Mouse (Mus musculus) neural tube, embryonic 13.5 days (tissue): ENCODE data around the gene Rhebl1. TPM values are rescaled to one million over a fixed set of nuclear protein-coding genes. Genes with fewer than 3 reads are reported as not detected.
"Not testable (repeated sequence)": the region's sequence is repeated elsewhere in the genome, so short reads cannot be mapped to it uniquely, and the experiment has no call there.

Experiments used
- ATAC-seq: fragments of 200-750 bp; cut with Nextera tagmentation; 2 replicates; pipeline ENCODE4 v1.8.0; 2017; ENCODE audit warnings: low read depth, mild to moderate bottlenecking, moderate TSS enrichment, moderate library complexity
- H3K27ac ChIP-seq: fragments of 300-500 bp; sonication (generic); replicated peaks from 2 replicates; pipeline ENCODE4 v1.5.1; 2015; ENCODE audit warnings: moderate library complexity, mild to moderate bottlenecking, inconsistent platforms
- H3K27me3 ChIP-seq: fragments of 300-500 bp; sonication (generic); 2 replicates; pipeline ENCODE4 v1.6.1; 2015; ENCODE audit warnings: mild to moderate bottlenecking, inconsistent platforms
- H3K36me3 ChIP-seq: fragments of 300-500 bp; sonication (generic); 2 replicates; pipeline ENCODE4 v1.6.1; 2015; ENCODE audit warnings: mild to moderate bottlenecking, inconsistent platforms
- H3K4me1 ChIP-seq: fragments of 300-500 bp; sonication (generic); replicated peaks from 2 replicates; pipeline ENCODE4 v1.6.1; 2015; ENCODE audit warnings: inconsistent platforms
- H3K4me2 ChIP-seq: fragments of 300-500 bp; sonication (generic); 2 replicates; pipeline ENCODE4 v1.6.1; 2015; ENCODE audit warnings: inconsistent platforms, mild to moderate bottlenecking, moderate library complexity
- H3K4me3 ChIP-seq: fragments of 300-500 bp; sonication (generic); 2 replicates; pipeline ENCODE4 v1.5.1; 2015; ENCODE audit warnings: mild to moderate bottlenecking, inconsistent platforms
- H3K9ac ChIP-seq: fragments of 300-500 bp; sonication (generic); 2 replicates; pipeline ENCODE4 v1.6.1; 2015; ENCODE audit warnings: moderate library complexity, mild to moderate bottlenecking, inconsistent platforms
- H3K9me3 ChIP-seq: fragments of 300-500 bp; sonication (generic); 2 replicates; pipeline ENCODE4 v1.6.1; 2016; ENCODE audit warnings: inconsistent platforms
- WGBS: fragments of 180-500 bp; shearing (Covaris S2); methylation state at CpG from one replicate; pipeline ENCODE4 v1.1.7; 2015; 5-methylcytosine and 5-hydroxymethylcytosine counted together
- polyA plus RNA-seq: library from polyadenylated mRNA; unstranded; fragments of >200 nt; fragmentation: Nextera tagmentation; extraction: Ambion mirVana; gene quantifications from 2 replicates; pipeline ENCODE4 v1.2.1, GENCODE M21; 2015

Rhebl1 gene
- polyA plus RNA-seq, 1 experiment from 2014 or later: 33.3 TPM

DNA sequence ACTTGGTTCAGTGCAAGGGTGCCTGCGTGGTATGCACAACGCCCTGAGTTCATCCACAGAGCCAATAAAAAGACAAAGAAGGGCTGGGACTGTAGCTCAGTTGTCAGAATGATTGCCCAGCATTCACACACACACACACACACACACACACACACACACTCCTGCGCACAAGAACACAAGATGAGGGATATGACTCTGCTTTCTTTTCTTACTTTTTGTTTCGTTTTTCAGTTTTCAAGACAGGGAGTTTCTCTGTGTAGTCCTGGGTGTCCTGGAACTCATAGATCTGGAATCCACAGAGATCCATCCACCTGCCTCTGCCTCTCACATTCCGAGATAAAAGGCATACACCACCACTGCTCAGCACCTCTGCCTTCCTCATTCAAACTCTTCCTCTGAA lies 33.2 kb upstream of the Rhebl1 start:
- H3K9ac ChIP-seq: no peak overlapping the region
- H3K4me1 ChIP-seq: peaks cover 15% of the 10 kb centered on the region
- no peaks in the 10 kb centered on the region for H3K9me3 ChIP-seq
- ATAC-seq: no peak
- H3K27ac ChIP-seq: no peak overlapping the region
- WGBS: 73% methylated on average over 5 of the region's 5 CpGs
- H3K27me3 ChIP-seq: no peaks in the 10 kb centered on the region
- no peak overlapping the region for H3K4me3 ChIP-seq
- no peak overlapping the region for H3K4me2 ChIP-seq
- peaks cover 11% of the 10 kb centered on the region for H3K36me3 ChIP-seq

DNA sequence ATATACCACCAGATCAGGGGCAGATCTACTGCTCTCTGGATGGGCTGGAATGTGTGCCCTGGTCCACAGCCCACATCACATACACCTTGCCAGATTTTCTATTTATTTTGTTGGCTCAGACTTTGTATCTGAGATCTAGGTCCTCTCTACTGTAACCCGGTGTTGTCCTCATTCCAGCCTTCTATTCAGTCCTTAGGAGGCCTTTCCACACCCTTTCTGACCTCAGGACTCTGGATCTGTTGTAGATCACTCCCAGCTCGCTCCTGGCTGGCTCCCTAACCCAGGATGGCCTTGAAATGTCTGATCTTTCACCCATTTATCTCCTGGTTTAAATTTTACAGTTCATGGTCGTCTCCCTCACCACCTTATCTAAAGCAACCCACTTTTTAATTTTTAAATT lies 30.3 kb upstream of the Rhebl1 start:
- no peak for ATAC-seq
- 83% methylated on average over 3 of the region's 3 CpGs for WGBS
- no peak overlapping the region for H3K9ac ChIP-seq

DNA sequence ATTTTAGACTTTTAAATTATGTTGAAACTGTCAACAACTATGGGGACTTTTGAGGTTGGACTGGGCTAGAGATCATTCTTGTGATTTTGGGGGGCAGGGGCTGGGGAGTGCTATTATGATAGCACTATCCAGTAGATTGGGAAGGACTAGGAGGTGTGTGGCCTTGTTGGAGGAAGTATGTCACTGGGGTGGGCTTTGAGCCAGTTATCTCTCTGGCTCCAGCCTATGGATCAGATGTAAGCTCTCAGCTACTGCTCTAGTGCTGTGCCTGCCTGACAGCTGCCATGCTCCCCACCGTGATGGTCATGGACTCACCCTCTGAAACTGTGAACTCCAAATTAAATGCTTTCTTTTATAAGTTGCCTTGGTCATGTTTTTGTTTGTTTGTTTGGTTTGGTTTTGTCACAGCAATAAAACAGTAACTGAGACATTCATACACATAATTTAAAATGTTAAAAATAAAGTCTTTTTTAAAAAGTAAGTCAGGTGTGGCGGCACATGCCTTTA lies 28.7 kb upstream of the Rhebl1 start:
- 87% methylated on average over 2 of the region's 2 CpGs for WGBS
- Histone ChIP-seq H3K27ac (no peak overlapping the region), H3K4me1 (peaks cover 11% of the 10 kb centered on the region), H3K4me2 (no peak overlapping the region), H3K4me3 (no peak overlapping the region), H3K36me3 (no peaks in the 10 kb centered on the region), H3K27me3 (no peaks in the 10 kb centered on the region), H3K9me3 (no peaks in the 10 kb centered on the region), H3K9ac (no peak overlapping the region)
- ATAC-seq: no peak

More for the DNA sequence above, 30.3 kb upstream of the Rhebl1 start:
- Histone ChIP-seq H3K4me1 (peaks cover 7% of the 10 kb centered on the region), H3K4me3 (no peak overlapping the region), H3K27ac (no peak overlapping the region), H3K4me2 (no peak overlapping the region), H3K9me3 (no peaks in the 10 kb centered on the region), H3K36me3 (no peaks in the 10 kb centered on the region), H3K27me3 (no peaks in the 10 kb centered on the region)

DNA sequence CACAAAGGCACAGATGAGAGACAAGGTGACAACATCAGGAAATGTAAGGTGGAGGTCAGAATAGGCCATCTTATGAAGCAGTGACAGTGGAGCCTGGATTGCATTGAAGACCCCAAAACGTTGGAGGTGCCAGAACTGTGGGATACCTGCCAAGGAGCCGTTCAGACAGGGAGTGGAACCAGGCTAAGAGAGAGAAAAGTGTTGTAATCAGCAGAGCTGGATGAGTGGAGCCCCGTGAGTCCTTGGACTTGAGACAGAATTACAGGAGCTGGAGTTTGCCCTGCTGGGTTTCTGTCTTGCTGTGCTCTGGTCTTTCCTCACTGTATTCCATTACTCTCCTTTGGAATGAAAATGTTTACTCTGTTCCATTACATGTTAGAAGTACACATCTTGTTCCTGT lies 28.2 kb upstream of the Rhebl1 start:
- H3K27me3 ChIP-seq: no peaks in the 10 kb centered on the region
- H3K9me3 ChIP-seq: no peaks in the 10 kb centered on the region
- WGBS: 66% methylated on average over 3 of the region's 3 CpGs
- H3K4me1 ChIP-seq: peaks cover 11% of the 10 kb centered on the region
- no peak overlapping the region for H3K4me2 ChIP-seq
- H3K36me3 ChIP-seq: no peaks in the 10 kb centered on the region
- H3K4me3 ChIP-seq: no peak overlapping the region
- H3K27ac ChIP-seq: no peak overlapping the region
- ATAC-seq: no peak
- H3K9ac ChIP-seq: no peak overlapping the region

DNA sequence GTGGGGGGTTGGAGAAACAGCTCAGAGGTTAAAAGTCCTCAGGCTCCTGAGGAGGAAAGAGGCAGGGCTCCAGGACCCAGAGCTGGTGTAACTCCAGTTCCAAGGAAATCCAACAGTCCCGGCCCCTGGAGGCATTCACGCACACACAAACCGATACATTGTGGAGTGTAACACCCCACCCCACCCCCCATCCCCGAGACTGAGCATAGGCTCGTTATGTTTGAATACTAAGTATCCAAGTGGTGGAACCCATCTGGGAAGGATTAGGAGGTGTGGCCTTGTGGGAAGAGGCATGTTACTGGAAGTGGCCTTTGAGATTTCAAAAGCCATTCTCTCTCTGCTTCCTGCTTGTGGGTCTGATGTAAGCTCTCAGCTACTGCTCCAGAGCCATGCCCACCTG lies 27.2 kb upstream of the Rhebl1 start:
- Histone ChIP-seq H3K27ac (no peak overlapping the region), H3K4me1 (peaks cover 18% of the 10 kb centered on the region), H3K9me3 (no peaks in the 10 kb centered on the region), H3K27me3 (no peaks in the 10 kb centered on the region), H3K36me3 (no peaks in the 10 kb centered on the region), H3K4me3 (no peak overlapping the region), H3K4me2 (no peak overlapping the region), H3K9ac (no peak overlapping the region)
- ATAC-seq: no peak
- whole genome bisulfite sequencing: 79% methylated on average over 5 of the region's 5 CpGs

DNA sequence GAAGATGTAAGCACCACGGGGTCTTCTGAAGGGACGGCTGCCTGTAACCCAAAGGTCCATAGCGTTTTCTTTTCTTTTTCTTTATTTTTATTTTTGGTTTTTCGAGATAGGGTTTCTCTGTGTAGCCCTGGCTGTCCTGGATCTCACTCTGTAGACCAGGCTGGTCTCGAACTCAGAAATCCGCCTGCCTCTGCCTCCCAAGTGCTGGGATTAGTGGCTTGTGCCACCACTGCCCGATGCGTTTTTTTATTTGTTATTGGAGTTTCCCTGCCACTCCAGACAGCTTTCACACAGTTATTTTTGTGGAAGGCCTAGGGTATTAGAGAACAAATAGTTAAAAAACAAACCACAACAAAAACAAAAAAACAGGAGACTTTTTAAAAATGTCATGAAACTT lies 24.2 kb upstream of the Rhebl1 start:
- Histone ChIP-seq H3K36me3 (peaks cover 16% of the 10 kb centered on the region), H3K4me3 (peak overlapping the region; percentile 84), H3K9ac (peak overlapping the region; percentile 70), H3K27ac (peak overlapping the region; percentile 79), H3K4me2 (peak overlapping the region; percentile 79), H3K4me1 (peaks cover 36% of the 10 kb centered on the region)
- WGBS: 30% methylated on average over 8 of the region's 8 CpGs
- not testable (repeated sequence) for H3K27me3 ChIP-seq, ATAC-seq, H3K9me3 ChIP-seq

DNA sequence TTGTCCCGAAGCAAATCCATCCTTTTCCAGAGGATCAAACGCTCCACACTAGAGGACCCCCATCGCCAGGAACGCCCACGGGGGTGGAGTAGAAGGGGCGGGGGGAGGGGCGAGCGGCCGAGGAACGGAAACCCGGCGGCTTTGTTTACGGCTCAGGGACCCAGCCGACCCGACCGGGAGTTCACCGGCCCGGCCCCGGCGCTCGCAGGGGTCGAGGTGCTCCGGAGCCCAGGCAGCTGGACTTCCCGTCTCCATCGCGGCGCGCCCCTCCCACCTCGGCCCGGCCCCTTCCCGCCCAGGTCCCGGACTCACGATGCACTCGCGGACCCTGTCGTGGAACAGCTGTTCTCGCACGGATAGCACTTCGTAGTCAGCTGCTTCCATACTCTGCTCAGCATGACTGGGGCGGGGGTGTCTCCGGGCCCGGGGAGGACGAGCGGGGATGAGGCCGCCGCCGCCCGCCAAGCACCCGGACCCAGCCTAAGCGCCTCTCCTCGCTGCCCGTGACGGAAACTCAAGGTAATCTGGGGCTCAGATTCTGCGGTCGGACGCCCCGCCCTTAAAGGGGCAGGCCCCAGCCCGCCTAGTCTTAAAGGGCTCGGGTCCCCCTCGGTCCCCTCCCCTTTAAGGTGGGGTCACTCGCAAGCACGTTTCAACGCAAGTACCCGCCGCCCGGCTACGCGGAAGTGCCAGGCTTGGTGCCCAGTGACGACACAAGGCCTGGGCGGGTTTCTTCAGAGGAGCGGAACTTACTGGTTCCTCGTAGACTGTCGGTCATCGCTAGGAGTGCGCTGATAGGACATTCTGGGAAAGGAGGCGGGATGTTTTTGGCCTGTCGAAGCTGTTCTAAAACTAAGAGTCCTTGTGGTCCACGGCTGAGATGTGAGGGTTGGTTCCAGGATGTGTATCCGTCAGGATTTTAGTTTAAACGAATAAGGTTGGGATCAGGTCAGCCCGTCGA lies 23.5 kb upstream of the Rhebl1 start, which contains the start of gene Lmbr1l:
Gene Lmbr1l, minus strand, starts transcription at position 694 of the 961 bp plus-strand sequence.
- WGBS: under 1% methylated on average over 82 of the region's 82 CpGs
- Histone ChIP-seq H3K4me2 (peak within 1 kb of the TSS; percentile 79), H3K36me3 (peaks cover 23% of the 10 kb centered on the region), H3K27ac (peak within 1 kb of the TSS; percentile 95), H3K4me1 (peaks cover 36% of the 10 kb centered on the region), H3K9me3 (no peaks in the 10 kb centered on the region), H3K9ac (peak within 1 kb of the TSS; percentile 92), H3K27me3 (no peaks in the 10 kb centered on the region), H3K4me3 (peak within 1 kb of the TSS; percentile 84)
- peak; percentile 99 for ATAC-seq

DNA sequence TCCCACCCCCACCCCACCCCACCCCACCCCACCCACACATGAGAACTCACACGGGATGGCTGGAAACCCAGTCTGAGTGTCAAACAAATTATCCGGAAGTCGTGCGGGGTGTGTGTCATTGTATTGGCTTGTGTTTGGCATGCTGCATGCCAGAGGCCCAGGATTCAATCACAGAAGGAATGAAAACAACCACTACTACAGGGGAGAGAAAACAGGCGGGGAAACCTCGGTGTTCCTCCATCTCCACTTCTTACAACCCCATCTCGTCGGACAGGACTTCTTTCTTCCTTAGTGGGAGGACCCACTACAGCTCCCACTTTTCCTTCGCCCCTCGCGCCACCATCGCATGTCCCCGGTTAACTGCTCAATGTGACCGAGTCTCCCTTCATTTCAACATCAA lies 22.8 kb upstream of the Rhebl1 start:
- Histone ChIP-seq H3K27me3 (no peaks in the 10 kb centered on the region), H3K27ac (peak overlapping the region; percentile 95), H3K9me3 (no peaks in the 10 kb centered on the region), H3K4me3 (peak overlapping the region; percentile 84), H3K9ac (peak overlapping the region; percentile 92), H3K4me2 (peak overlapping the region; percentile 79), H3K36me3 (peaks cover 30% of the 10 kb centered on the region), H3K4me1 (peaks cover 36% of the 10 kb centered on the region)
- 1% methylated on average over 14 of the region's 14 CpGs for whole genome bisulfite sequencing
- ATAC-seq: no peak; the same call in 1 of the 2 replicates

DNA sequence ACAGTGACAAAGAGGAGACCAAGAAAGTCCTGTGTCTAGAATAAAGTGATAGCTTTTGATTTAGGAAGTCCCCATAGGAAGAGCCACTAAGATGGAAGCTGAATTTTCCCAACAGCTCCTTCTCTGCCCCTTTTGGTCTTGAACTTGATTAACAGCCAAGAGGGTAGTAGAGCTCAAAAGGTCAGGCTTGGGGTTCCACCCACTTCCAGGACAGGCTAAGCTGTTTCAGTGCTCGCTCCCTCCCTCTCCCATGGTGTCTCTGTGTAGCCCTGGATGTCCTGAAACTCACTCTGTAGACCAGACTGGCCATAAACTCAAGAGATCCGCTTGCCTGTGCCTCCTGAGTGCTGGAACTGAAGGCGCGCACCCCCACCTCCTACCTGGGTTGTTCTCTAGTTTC lies 21.7 kb upstream of the Rhebl1 start:
- 92% methylated on average over 4 of the region's 4 CpGs for WGBS
- peak overlapping the region; percentile 84 for H3K4me3 ChIP-seq

DNA sequence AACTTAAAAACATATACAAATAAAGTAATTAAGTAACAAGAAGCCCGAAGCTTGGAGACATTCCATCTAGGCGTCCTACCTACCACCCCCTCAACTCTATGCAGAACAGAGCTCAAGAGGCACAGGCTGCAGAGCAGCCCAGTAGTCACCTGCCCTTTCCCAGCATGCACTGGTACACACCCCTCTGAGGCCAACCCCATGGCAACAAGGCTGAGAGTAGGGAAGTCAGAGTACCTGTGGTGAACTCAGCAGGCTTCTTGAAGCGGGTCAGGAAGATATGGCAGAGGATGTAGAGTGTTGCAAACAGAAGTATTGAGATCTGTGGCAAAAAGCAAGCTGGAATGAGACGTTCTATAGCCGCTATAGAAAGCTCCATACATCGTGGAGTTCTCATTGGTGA lies 20.6 kb upstream of the Rhebl1 start:
- H3K36me3 ChIP-seq: peaks cover 51% of the 10 kb centered on the region
- WGBS: 93% methylated on average over 6 of the region's 6 CpGs
- no peak overlapping the region for H3K9ac ChIP-seq
- no peaks in the 10 kb centered on the region for H3K27me3 ChIP-seq
- no peak for ATAC-seq
- no peak overlapping the region for H3K4me3 ChIP-seq
- H3K4me1 ChIP-seq: peaks cover 36% of the 10 kb centered on the region
- H3K27ac ChIP-seq: no peak overlapping the region
- H3K4me2 ChIP-seq: peak overlapping the region; percentile 79; the same call in 1 of the 2 replicates
- H3K9me3 ChIP-seq: no peaks in the 10 kb centered on the region

More for the DNA sequence above, 21.7 kb upstream of the Rhebl1 start:
- H3K36me3 ChIP-seq: peaks cover 41% of the 10 kb centered on the region
- H3K4me2 ChIP-seq: peak overlapping the region; percentile 79
- H3K27me3 ChIP-seq: no peaks in the 10 kb centered on the region
- H3K27ac ChIP-seq: no peak overlapping the region
- H3K9me3 ChIP-seq: no peaks in the 10 kb centered on the region
- peaks cover 36% of the 10 kb centered on the region for H3K4me1 ChIP-seq
- no peak for ATAC-seq
- H3K9ac ChIP-seq: peak overlapping the region; percentile 92

DNA sequence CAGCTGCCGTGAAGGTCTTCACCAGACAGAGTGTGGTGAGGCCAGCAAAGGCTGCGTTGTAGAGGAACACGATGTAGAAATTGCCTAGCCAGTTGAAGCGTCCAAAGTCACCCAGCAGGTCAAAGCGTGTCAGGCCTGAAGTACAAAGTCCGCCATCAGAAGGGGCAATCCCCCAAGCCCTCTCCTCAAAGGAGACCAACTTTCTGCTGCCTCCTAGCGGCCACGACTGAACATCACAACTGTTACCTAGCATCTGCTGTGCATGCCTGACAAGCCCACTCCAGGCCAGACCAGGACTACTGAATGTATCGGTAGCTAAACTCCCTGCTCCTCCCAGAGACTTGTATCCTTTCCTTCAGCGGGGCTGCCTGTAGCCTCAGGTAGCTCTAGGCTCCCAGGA lies 10.4 kb upstream of the Rhebl1 start:
- Histone ChIP-seq H3K9me3 (no peaks in the 10 kb centered on the region), H3K36me3 (peaks cover 65% of the 10 kb centered on the region), H3K9ac (no peak overlapping the region), H3K27me3 (peaks cover 17% of the 10 kb centered on the region), H3K4me3 (no peak overlapping the region), H3K4me2 (no peak overlapping the region), H3K4me1 (no peaks in the 10 kb centered on the region), H3K27ac (no peak overlapping the region)
- WGBS: 27% methylated on average over 10 of the region's 10 CpGs
- no peak for ATAC-seq

DNA sequence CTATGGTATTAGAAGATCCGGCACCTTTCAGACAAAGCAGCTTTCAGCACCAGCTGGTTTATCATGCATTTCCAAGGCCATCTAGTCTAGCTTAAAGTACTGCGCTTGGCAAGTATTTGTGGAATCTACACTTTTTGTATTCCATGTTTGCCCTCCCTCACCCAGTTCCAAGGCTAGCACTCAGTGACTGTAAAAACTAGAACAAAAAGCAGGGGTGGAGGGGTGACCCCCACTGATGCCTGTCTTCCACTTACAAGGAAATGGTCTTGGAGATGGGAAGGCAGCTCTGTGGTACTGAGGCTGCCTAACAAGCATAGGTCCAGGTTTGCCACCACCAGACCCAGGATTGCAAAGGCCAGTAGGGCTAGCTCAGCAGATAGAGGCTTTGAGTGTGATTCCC lies 8.3 kb upstream of the Rhebl1 start:
- H3K9me3 ChIP-seq: no peaks in the 10 kb centered on the region
- H3K27me3 ChIP-seq: peaks cover 37% of the 10 kb centered on the region
- no peak overlapping the region for H3K4me3 ChIP-seq
- ATAC-seq: no peak
- peaks cover 12% of the 10 kb centered on the region for H3K4me1 ChIP-seq
- no peak overlapping the region for H3K27ac ChIP-seq
- WGBS: 91% methylated on average over 2 of the region's 2 CpGs
- no peak overlapping the region for H3K9ac ChIP-seq
- peaks cover 44% of the 10 kb centered on the region for H3K36me3 ChIP-seq
- no peak overlapping the region for H3K4me2 ChIP-seq
